Mouse (Mus musculus): ENCODE results near the gene Usf2.

GRCm38 (mm10) chr7:30956357-30956751 is 249 bp downstream of the Usf2 start:
- no peak for TF ChIP-seq CTCF (IDR thresholded peaks at IDR 0.05; ENCODE audit: low read depth, low read length)
- TF ChIP-seq GATA2 (IDR thresholded peaks at IDR 0.05; ENCODE audit: borderline replicate concordance, low read depth, low read length) = no peak
- TF ChIP-seq POLR2AphosphoS5 (IDR thresholded peaks at IDR 0.05; ENCODE audit: insufficient replicate concordance, low read depth, low read length) = no peak
- no peak for TF ChIP-seq GATA1 (IDR thresholded peaks at IDR 0.05; ENCODE audit: borderline replicate concordance, low read length)

Data from G1E (cell line).